Mouse (Mus musculus) stomach, postnatal 0 days (tissue): ENCODE data around the gene Prss35. TPM values are rescaled to one million over a fixed set of nuclear protein-coding genes. Genes with fewer than 3 reads are reported as not detected.

ENCODE experiments used
- ATAC-seq: fragments of 200-750 bp; cut with Nextera tagmentation; 2 replicates; pipeline ENCODE4 v1.8.0; 2017; ENCODE audit not compliant: low FRiP score, low TSS enrichment
- DNase-seq: peaks from one replicate; pipeline ENCODE4 v3.0.0-alpha.2; 2016; ENCODE audit warnings: low spot score
- H3K27ac ChIP-seq: fragments of 300-500 bp; sonication (generic); replicated peaks from 2 replicates; pipeline ENCODE4 v1.5.1; 2014; ENCODE audit warnings: mild to moderate bottlenecking, control low read depth
- H3K27me3 ChIP-seq: fragments of 300-500 bp; sonication (generic); 2 replicates; pipeline ENCODE4 v1.6.1; 2014; ENCODE audit warnings: low read length; ENCODE audit not compliant: control insufficient read depth, insufficient read depth
- H3K36me3 ChIP-seq: fragments of 300-500 bp; sonication (generic); 2 replicates; pipeline ENCODE4 v1.6.1; 2014; ENCODE audit warnings: low read length, mixed read lengths; ENCODE audit not compliant: control insufficient read depth, insufficient read depth
- H3K4me1 ChIP-seq: fragments of 300-500 bp; sonication (generic); replicated peaks from 2 replicates; pipeline ENCODE4 v1.6.1; 2014; ENCODE audit warnings: antibody characterized with exemption; ENCODE audit not compliant: control insufficient read depth, insufficient read depth
- H3K4me2 ChIP-seq: fragments of 300-500 bp; sonication (generic); replicated peaks from 2 replicates; pipeline ENCODE4 v1.6.1; 2014; ENCODE audit warnings: low read depth, mild to moderate bottlenecking, control low read depth, moderate library complexity
- H3K4me3 ChIP-seq: fragments of 300-500 bp; sonication (generic); 2 replicates; pipeline ENCODE4 v1.5.1; 2014; ENCODE audit warnings: low read depth, low read length, control low read depth
- H3K9ac ChIP-seq: fragments of 300-500 bp; sonication (generic); 2 replicates; pipeline ENCODE4 v1.6.1; 2014; ENCODE audit warnings: mild to moderate bottlenecking, low read length, control low read depth, mixed read lengths
- H3K9me3 ChIP-seq: fragments of 300-500 bp; sonication (generic); 2 replicates; pipeline ENCODE4 v1.6.1; 2016; ENCODE audit warnings: low read length; ENCODE audit not compliant: control insufficient read depth
- CTCF ChIP-seq: IDR thresholded peaks from 2 replicates; pipeline ENCODE4 v1.5.1; 2016; ENCODE audit warnings: antibody characterized with exemption, low read depth, mild to moderate bottlenecking, moderate library complexity
- EP300 ChIP-seq: optimal IDR thresholded peaks from 2 replicates; pipeline ENCODE3; 2016; ENCODE audit warnings: antibody characterized with exemption
- WGBS: fragments of 180-500 bp; shearing (Covaris S2); extraction: QIAGEN DNeasy Blood & Tissue Kit; methylation state at CpG from one replicate; pipeline ENCODE4 v1.1.7; 2014; 5-methylcytosine and 5-hydroxymethylcytosine counted together
- polyA plus RNA-seq: library from polyadenylated mRNA; unstranded; fragments of >200 nt; fragmentation: Nextera tagmentation; extraction: Ambion mirVana; gene quantifications from 2 replicates; pipeline ENCODE4 v1.2.1, GENCODE M21; 2015

The Prss35 gene
- polyA plus RNA-seq, 1 experiment from 2014 or later: 4.6 TPM

- ATAC-seq (no peak), DNase-seq (no peak)
- Histone ChIP-seq H3K27me3 (no peaks in the 10 kb centered on the region), H3K36me3 (no peaks in the 10 kb centered on the region), H3K4me1 (no peaks in the 10 kb centered on the region), H3K4me3 (no peak overlapping the region), H3K9ac (no peak overlapping the region), H3K4me2 (no peak overlapping the region), H3K9me3 (no peaks in the 10 kb centered on the region), H3K27ac (peak overlapping the region; percentile 13; the same call in 1 of the 2 replicates)
- WGBS: 42% methylated on average over 9 of the region's 9 CpGs
- TF ChIP-seq CTCF (no peak), EP300 (no peak)
Measured at GRCm38 (mm10) chr9:86734795-86735194, 8.7 kb upstream of the Prss35 start.

DNA sequence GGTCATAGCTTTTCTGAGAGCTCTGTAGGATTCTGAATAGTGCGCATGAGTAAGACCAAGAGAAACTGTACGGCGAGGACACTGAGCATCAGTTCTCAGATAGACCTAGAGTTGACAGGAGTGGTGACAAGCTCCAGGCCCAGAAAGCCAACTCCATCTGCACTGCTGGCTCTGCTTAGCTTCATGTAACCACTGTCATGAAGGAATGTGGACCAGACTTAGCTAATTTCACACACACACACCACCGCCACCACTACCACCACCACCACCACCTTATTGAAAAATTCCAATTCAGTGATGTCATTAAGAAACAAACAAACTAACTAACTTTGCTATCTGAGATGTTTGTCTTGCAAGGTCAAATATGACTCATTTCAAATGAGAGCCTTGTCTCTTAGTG is 6.5 kb upstream of the Prss35 start:
- H3K9me3 ChIP-seq: no peaks in the 10 kb centered on the region
- no peaks in the 10 kb centered on the region for H3K36me3 ChIP-seq
- H3K27me3 ChIP-seq: no peaks in the 10 kb centered on the region
- no peak overlapping the region for H3K9ac ChIP-seq
- TF ChIP-seq EP300 (no peak), CTCF (no peak)
- H3K27ac ChIP-seq: no peak overlapping the region
- no peak overlapping the region for H3K4me2 ChIP-seq
- DNase-seq: no peak
- no peaks in the 10 kb centered on the region for H3K4me1 ChIP-seq
- 81% methylated on average over 4 of the region's 4 CpGs for WGBS
- no peak for ATAC-seq
- no peak overlapping the region for H3K4me3 ChIP-seq

- Histone ChIP-seq H3K27ac (no peak overlapping the region), H3K9me3 (no peaks in the 10 kb centered on the region), H3K36me3 (no peaks in the 10 kb centered on the region), H3K9ac (no peak overlapping the region), H3K4me2 (no peak overlapping the region), H3K4me1 (0 out of 2 replicates have a peak, but pooled peaks cover 1% of the 10 kb centered on the region), H3K4me3 (no peak overlapping the region), H3K27me3 (no peaks in the 10 kb centered on the region)
- TF ChIP-seq EP300: no peak
- WGBS: 80% methylated on average over 1 of the region's 1 CpGs
- DNase-seq (no peak), ATAC-seq (no peak)
Measured at GRCm38 (mm10) chr9:86738067-86738466, 5.4 kb upstream of the Prss35 start.

GRCm38 (mm10) chr9:86738801-86739200 is 4.6 kb upstream of the Prss35 start:
- Histone ChIP-seq H3K27me3 (no peaks in the 10 kb centered on the region), H3K27ac (no peak overlapping the region), H3K9ac (no peak overlapping the region), H3K9me3 (no peaks in the 10 kb centered on the region), H3K36me3 (no peaks in the 10 kb centered on the region), H3K4me2 (no peak overlapping the region), H3K4me3 (no peak overlapping the region), H3K4me1 (0 out of 2 replicates have a peak, but pooled peaks cover 2% of the 10 kb centered on the region)
- 92% methylated on average over 8 of the region's 8 CpGs for WGBS
- DNase-seq: no peak
- TF ChIP-seq CTCF (no peak), EP300 (no peak)
- ATAC-seq: no peak

DNA sequence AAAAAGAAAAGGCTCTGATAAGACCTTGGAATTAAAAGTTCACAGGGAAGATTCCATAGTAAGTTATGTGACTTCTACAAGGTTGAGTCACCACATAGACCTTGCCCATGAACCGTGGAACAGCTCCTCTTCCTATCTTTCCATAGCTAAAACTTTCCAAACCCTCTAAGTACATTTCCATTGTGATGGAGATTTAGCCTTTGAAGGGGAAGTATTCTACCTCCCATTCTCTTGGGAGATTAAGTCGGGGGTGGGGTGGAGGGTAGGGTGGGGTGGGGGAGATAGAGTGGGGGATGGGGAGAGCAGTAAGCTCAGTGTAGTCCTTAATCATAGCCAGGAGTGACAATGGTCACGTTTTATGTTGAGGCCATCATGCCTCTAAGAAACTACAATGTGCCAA is 3.5 kb upstream of the Prss35 start:
- Histone ChIP-seq H3K4me3 (no peak overlapping the region), H3K27me3 (no peaks in the 10 kb centered on the region), H3K27ac (no peak overlapping the region), H3K36me3 (no peaks in the 10 kb centered on the region), H3K9ac (no peak overlapping the region), H3K4me2 (no peak overlapping the region), H3K9me3 (no peaks in the 10 kb centered on the region), H3K4me1 (0 out of 2 replicates have a peak, but pooled peaks cover 2% of the 10 kb centered on the region)
- no peak for TF ChIP-seq EP300
- no peak for TF ChIP-seq CTCF
- WGBS: 43% methylated on average over 3 of the region's 3 CpGs
- DNase-seq: no peak
- no peak for ATAC-seq

- no peak for ATAC-seq
- H3K27ac ChIP-seq: no peak overlapping the region
- H3K27me3 ChIP-seq: no peaks in the 10 kb centered on the region
- no peaks in the 10 kb centered on the region for H3K9me3 ChIP-seq
- no peak overlapping the region for H3K9ac ChIP-seq
- no peak for DNase-seq
- H3K4me3 ChIP-seq: no peak overlapping the region
- 22% methylated on average over 5 of the region's 5 CpGs for WGBS
- no peak overlapping the region for H3K4me2 ChIP-seq
- no peaks in the 10 kb centered on the region for H3K36me3 ChIP-seq
- H3K4me1 ChIP-seq: 0 out of 2 replicates have a peak, but pooled peaks cover 2% of the 10 kb centered on the region
- TF ChIP-seq EP300 (no peak), CTCF (no peak)
Measured at GRCm38 (mm10) chr9:86744041-86744440, 592 bp downstream of the Prss35 start.
